Mouse (Mus musculus) embryonic stem cell, embryonic (primary cell): ENCODE results near the gene Rpl18.

ENCODE experiments used
- CTCF ChIA-PET, 4 experiments: fragments of 300-600 bp in 2 of 4; fragments of 350-600 bp in 2 of 4; sonication (Branson Sonifier 250); formaldehyde crosslinking; loops; one replicate each; lab custom pipeline; 2022; ENCODE audit warnings: inconsistent platforms in 2 of 4; lab: Charles Lee
- POLR2A ChIA-PET, 4 experiments: fragments of 300-600 bp in 2 of 4; fragments of 350-600 bp in 2 of 4; sonication (Branson Sonifier 250); formaldehyde crosslinking; loops; one replicate each; lab custom pipeline; 2022; ENCODE audit warnings: antibody characterized with exemption in 4 of 4, inconsistent platforms in 1 of 4; lab: Charles Lee

Rpl18 gene

GRCm38 (mm10) chr7:45714630-45715089 is 597 bp upstream of the Rpl18 start:
- ChIA-PET POLR2A (interaction anchor here (0.7 to 18.3 kb wide), 63 partner anchors 10 to 865 kb away, joined by 3 to 640 read pairs (median 4); partner anchors contain the start of genes Dbp (in 4 of the 4), Ftl1 (in 3 of the 4), Plekha4 (in 3 of the 4) and Ppp1r15a (in 3 of the 4)), CTCF (interaction anchor here in 2 of 4 experiments (0.5 to 1.1 kb wide), 7 partner anchors 27 to 480 kb away, joined by 3 to 11 read pairs (median 4); no protein-coding TSS in a partner anchor)

- ChIA-PET CTCF (interaction anchor here in 3 of 4 experiments (0.5 to 1.1 kb wide), 6 partner anchors 15 to 1066 kb away, joined by 3 to 6 read pairs (median 4); no protein-coding TSS in a partner anchor), POLR2A (interaction anchor here (0.7 to 18.3 kb wide), 49 partner anchors 8 to 731 kb away, joined by 3 to 640 read pairs (median 4); partner anchors contain the start of genes Dbp (in 4 of the 4), Ftl1 (in 3 of the 4), Spaca4 (in 3 of the 4) and Car11 (in 2 of the 4))
These were observed 643 bp downstream of the Rpl18 start for GRCm38 (mm10) chr7:45715741-45716459.

- POLR2A ChIA-PET: interaction anchor here (0.5 to 18.3 kb wide), 34 partner anchors 9 to 411 kb away, joined by 3 to 640 read pairs (median 10); partner anchors contain the start of genes Dbp (in 4 of the 4), Ftl1 (in 3 of the 4), Car11 (in 2 of the 4) and Cyth2 (in 2 of the 4)
- CTCF ChIA-PET: interaction anchor here in 3 of 4 experiments (0.5 to 1.7 kb wide), 6 partner anchors 33 to 1204 kb away, joined by 3 to 7 read pairs (median 4); partner anchors contain the start of genes Lmtk3 (in 1 of the 3) and Ntn5 (in 1 of the 3)
These were observed 1.2 kb downstream of the Rpl18 start for GRCm38 (mm10) chr7:45716460-45716857.

GRCm38 (mm10) chr7:45716952-45717917 is 2.0 kb downstream of the Rpl18 start:
- CTCF ChIA-PET: interaction anchor here in 3 of 4 experiments (0.6 to 2.0 kb wide), 11 partner anchors 9 to 1203 kb away, joined by 3 to 10 read pairs (median 4); partner anchors contain the start of genes Lmtk3 (in 1 of the 3) and Ntn5 (in 1 of the 3)
- POLR2A ChIA-PET: interaction anchor here (0.5 to 18.3 kb wide), 195 partner anchors 10 to 1284 kb away, joined by 3 to 640 read pairs (median 5); partner anchors contain the start of genes Cyth2 (in 4 of the 4), Dbp (in 4 of the 4), Ccdc114 (in 3 of the 4) and Ftl1 (in 3 of the 4)

GRCm38 (mm10) chr7:45717918-45718297 is 2.7 kb downstream of the Rpl18 start, which contains the start of gene Sphk2:
Sphk2 (minus strand) TSS chr7:45718002.
- POLR2A ChIA-PET: interaction anchor here (0.5 to 18.3 kb wide), 198 partner anchors 9 to 1284 kb away, joined by 3 to 640 read pairs (median 5); partner anchors contain the start of genes Cyth2 (in 4 of the 4), Dbp (in 4 of the 4), Ccdc114 (in 3 of the 4) and Ftl1 (in 3 of the 4)

GRCm38 (mm10) chr7:45718331-45718730 is 3.1 kb downstream of the Rpl18 start:
- CTCF ChIA-PET: interaction anchor here in 3 of 4 experiments (0.6 to 3.4 kb wide), 9 partner anchors 9 to 262 kb away, joined by 3 to 19 read pairs (median 4); partner anchors contain the start of gene Ntn5 (in 1 of the 3)
- POLR2A ChIA-PET: interaction anchor here (0.6 to 18.3 kb wide), 165 partner anchors 9 to 1285 kb away, joined by 3 to 640 read pairs (median 6); partner anchors contain the start of genes Cyth2 (in 4 of the 4), Dbp (in 4 of the 4), Ccdc114 (in 3 of the 4) and Ftl1 (in 3 of the 4)

More at GRCm38 (mm10) chr7:45717918-45718297, 2.7 kb downstream of the Rpl18 start, which contains the start of gene Sphk2:
- CTCF ChIA-PET: interaction anchor here in 3 of 4 experiments (0.6 to 2.0 kb wide), 9 partner anchors 9 to 261 kb away, joined by 3 to 10 read pairs (median 4); partner anchors contain the start of gene Ntn5 (in 1 of the 3)

GRCm38 (mm10) chr7:45719180-45719579 is 3.9 kb downstream of the Rpl18 start:
- CTCF ChIA-PET: interaction anchor here in 2 of 4 experiments (1.1 to 3.4 kb wide), 5 partner anchors 10 to 68 kb away, joined by 3 to 19 read pairs (median 6); no protein-coding TSS in a partner anchor
- POLR2A ChIA-PET: interaction anchor here (0.7 to 18.3 kb wide), 91 partner anchors 9 to 323 kb away, joined by 3 to 640 read pairs (median 8); partner anchors contain the start of genes Dbp (in 4 of the 4), Cyth2 (in 3 of the 4), Ntn5 (in 3 of the 4) and Car11 (in 2 of the 4)

GRCm38 (mm10) chr7:45719738-45720412 is 4.6 kb downstream of the Rpl18 start:
- POLR2A ChIA-PET: interaction anchor here (0.6 to 18.3 kb wide), 81 partner anchors 8 to 658 kb away, joined by 3 to 640 read pairs (median 5); partner anchors contain the start of genes Dbp (in 4 of the 4), Cyth2 (in 3 of the 4), Ftl1 (in 3 of the 4) and Kdelr1 (in 3 of the 4)
- CTCF ChIA-PET: interaction anchor here (0.6 to 3.4 kb wide), 25 partner anchors 9 to 203 kb away, joined by 3 to 19 read pairs (median 5); partner anchors contain the start of genes Cyth2 (in 1 of the 4), Kdelr1 (in 1 of the 4) and Ntn5 (in 1 of the 4)

GRCm38 (mm10) chr7:45720413-45721233 is 5.4 kb downstream of the Rpl18 start, which contains the start of gene Fam83e:
Fam83e (plus strand) TSS chr7:45721212.
- POLR2A ChIA-PET: interaction anchor here (0.5 to 18.3 kb wide), 109 partner anchors 8 to 659 kb away, joined by 3 to 640 read pairs (median 4); partner anchors contain the start of genes Dbp (in 4 of the 4), Cyth2 (in 3 of the 4), Ftl1 (in 3 of the 4) and Kdelr1 (in 3 of the 4)
- CTCF ChIA-PET: interaction anchor here (0.6 to 3.4 kb wide), 38 partner anchors 9 to 380 kb away, joined by 3 to 19 read pairs (median 4); partner anchors contain the start of genes Cyth2 (in 1 of the 4), Kdelr1 (in 1 of the 4) and Ntn5 (in 1 of the 4)

GRCm38 (mm10) chr7:45721234-45721571 is 5.9 kb downstream of the Rpl18 start:
- CTCF ChIA-PET: interaction anchor here (0.6 to 3.4 kb wide), 26 partner anchors 8 to 380 kb away, joined by 3 to 19 read pairs (median 4); partner anchors contain the start of genes Cyth2 (in 1 of the 4) and Ntn5 (in 1 of the 4)
- POLR2A ChIA-PET: interaction anchor here (0.5 to 18.3 kb wide), 77 partner anchors 8 to 437 kb away, joined by 3 to 640 read pairs (median 4); partner anchors contain the start of genes Dbp (in 4 of the 4), Car11 (in 2 of the 4), Cyth2 (in 2 of the 4) and Ftl1 (in 2 of the 4)

- POLR2A ChIA-PET: interaction anchor here (0.5 to 18.3 kb wide), 64 partner anchors 7 to 379 kb away, joined by 3 to 640 read pairs (median 4); partner anchors contain the start of genes Dbp (in 4 of the 4), Car11 (in 2 of the 4), Cyth2 (in 2 of the 4) and Kdelr1 (in 2 of the 4)
- CTCF ChIA-PET: interaction anchor here (0.7 to 3.4 kb wide), 16 partner anchors 8 to 270 kb away, joined by 3 to 19 read pairs (median 5); partner anchors contain the start of genes Cyth2 (in 1 of the 4) and Ntn5 (in 1 of the 4)
These were observed 6.5 kb downstream of the Rpl18 start for GRCm38 (mm10) chr7:45721642-45722347.

- CTCF ChIA-PET: interaction anchor here in 1 of 4 experiments (1.5 to 2.5 kb wide), 2 partner anchors 8 to 17 kb away, joined by 5 to 14 read pairs; no protein-coding TSS in a partner anchor
- POLR2A ChIA-PET: interaction anchor here (0.6 to 18.3 kb wide), 18 partner anchors 7 to 295 kb away, joined by 3 to 640 read pairs (median 20); partner anchors contain the start of genes Cyth2 (in 3 of the 4), Dbp (in 3 of the 4), Car11 (in 2 of the 4) and Ccdc114 (in 1 of the 4)
These were observed 7.1 kb downstream of the Rpl18 start for GRCm38 (mm10) chr7:45722348-45722713.

- CTCF ChIA-PET: interaction anchor here in 1 of 4 experiments (1.5 kb wide), 1 partner anchor 16 kb away, joined by 5 read pairs; no protein-coding TSS in a partner anchor
- POLR2A ChIA-PET: interaction anchor here in 3 of 4 experiments (1.0 to 18.3 kb wide), 13 partner anchors 6 to 91 kb away, joined by 3 to 640 read pairs (median 28); partner anchors contain the start of genes Car11 (in 2 of the 3), Cyth2 (in 2 of the 3), Dbp (in 2 of the 3) and Lmtk3 (in 1 of the 3)
These were observed 8.0 kb downstream of the Rpl18 start for GRCm38 (mm10) chr7:45723301-45723700.
